Comparison of ENCODE assay signal across 11 mouse cellular contexts in the genomic region with DNA sequence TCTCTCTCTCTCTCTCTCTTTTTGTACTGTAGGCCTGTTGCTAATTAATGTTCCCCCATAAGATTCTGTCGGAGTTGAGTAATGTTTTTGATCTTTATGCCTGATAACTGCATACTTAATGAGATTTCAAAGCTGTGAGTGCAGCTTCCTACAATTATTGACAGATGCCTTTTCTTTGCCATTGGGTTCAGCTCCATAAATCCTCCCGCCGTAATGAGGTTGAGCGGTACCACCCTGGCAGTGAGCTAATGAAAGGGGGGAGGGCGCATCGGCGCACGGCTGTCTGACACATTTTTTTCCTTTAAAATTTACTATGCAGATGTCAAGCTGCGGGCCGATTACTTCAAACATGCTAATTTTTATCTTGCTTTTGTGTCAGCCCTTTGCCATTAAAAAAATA. TPM values are rescaled to one million over a fixed set of nuclear protein-coding genes. Genes with fewer than 3 reads are reported as not detected.
DNase-seq lines count a peak whose midpoint lies in the region; ATAC-seq lines count a peak whose summit lies in the region.
"Had no signal": no experiment of that assay in that cellular context is flagged by ENCODE, and none has a peak within 500 bp of the region (broad histone marks: within the 10 kb centered on the region; RNA-seq: fewer than 3 reads in every experiment).

No protein-coding gene starts in this region.

- DNase-seq in embryo, embryonic 10.5 days (ENCODE audit: low spot score), result peak; percentile 50
- no peak for DNase-seq in hindbrain, embryonic 11.5 days (ENCODE audit: low spot score)
- DNase-seq in midbrain, embryonic 14.5 days, result peak; percentile 72
- no peak for DNase-seq in layer of hippocampus, adult 11-12 months (ENCODE audit: low spot score)
- DNase-seq in layer of hippocampus, postnatal 36 days, result no peak
- DNase-seq in left cerebral cortex, adult 18-20 months (ENCODE audit: low spot score in 2 of 2), result no peak
- DNase-seq: B cell, adult 2 months; gastrocnemius, postnatal 36 days had no signal

- WGBS in heart, embryonic 16.5 days, result 65% methylated on average over 10 of the region's 10 CpGs
- WGBS in heart, embryonic 11.5 days (ENCODE audit: insufficient replicate concordance), result 57% methylated on average over 10 of the region's 10 CpGs
- WGBS in hindbrain, embryonic 11.5 days, result 27% methylated on average over 10 of the region's 10 CpGs
- 13% methylated on average over 10 of the region's 10 CpGs for WGBS in midbrain, embryonic 14.5 days

- peaks cover 6% of the 10 kb centered on the region; the same call in 1 of the 2 replicates for H3K4me1 ChIP-seq in heart, embryonic 16.5 days (ENCODE audit: control insufficient read depth, insufficient read depth, low read length)
- H3K4me1 ChIP-seq in heart, embryonic 11.5 days (ENCODE audit: control insufficient read depth, insufficient read depth, low read length), result peaks cover 12% of the 10 kb centered on the region
- H3K4me1 ChIP-seq in hindbrain, embryonic 11.5 days (replicated peaks; ENCODE audit: control insufficient read depth, insufficient read depth, low read length), result peaks cover 6% of the 10 kb centered on the region; the same call in 1 of the 2 replicates
- H3K4me1 ChIP-seq in midbrain, embryonic 14.5 days (ENCODE audit: control insufficient read depth, insufficient read depth, low read length), result peaks cover 31% of the 10 kb centered on the region

- H3K9ac ChIP-seq in heart, embryonic 16.5 days (ENCODE audit: low read length), result no peak overlapping the region
- H3K9ac ChIP-seq in heart, embryonic 11.5 days (ENCODE audit: low read depth, low read length), result no peak overlapping the region
- no peak overlapping the region for H3K9ac ChIP-seq in hindbrain, embryonic 11.5 days (ENCODE audit: low read depth, low read length)
- H3K9ac ChIP-seq in midbrain, embryonic 14.5 days (replicated peaks; ENCODE audit: low read length), result 0 out of 2 replicates have a peak overlapping the region, but pooled peaks have one; percentile 2

- no peak for ATAC-seq in heart, embryonic 16.5 days (replicated peaks; ENCODE audit: extremely low read depth, insufficient read depth, low FRiP score)
- ATAC-seq in heart, embryonic 11.5 days (replicated peaks; ENCODE audit: insufficient number of reproducible peaks, low FRiP score, low TSS enrichment), result no peak
- ATAC-seq in hindbrain, embryonic 11.5 days (ENCODE audit: low FRiP score), result peak; percentile 45; the same call in 1 of the 2 replicates
- peak; percentile 62; the same call in 1 of the 2 replicates for ATAC-seq in midbrain, embryonic 14.5 days (ENCODE audit: low FRiP score, low TSS enrichment)

- no peaks in the 10 kb centered on the region for H3K9me3 ChIP-seq in heart, embryonic 16.5 days (replicated peaks; ENCODE audit: control insufficient read depth, low read length)
- no peaks in the 10 kb centered on the region for H3K9me3 ChIP-seq in heart, embryonic 11.5 days (replicated peaks; ENCODE audit: control insufficient read depth, low read length)
- H3K9me3 ChIP-seq in hindbrain, embryonic 11.5 days (ENCODE audit: control insufficient read depth, low read length), result no peaks in the 10 kb centered on the region
- H3K9me3 ChIP-seq in midbrain, embryonic 14.5 days (ENCODE audit: control insufficient read depth, low read length), result no peaks in the 10 kb centered on the region

- H3K27me3 ChIP-seq in heart, embryonic 16.5 days (ENCODE audit: control insufficient read depth, insufficient read depth, low read length), result no peaks in the 10 kb centered on the region
- no peaks in the 10 kb centered on the region; the same call in 1 of the 2 replicates for H3K27me3 ChIP-seq in heart, embryonic 11.5 days (ENCODE audit: control insufficient read depth, insufficient read depth, low read length)
- H3K27me3 ChIP-seq in hindbrain, embryonic 11.5 days (ENCODE audit: control insufficient read depth, insufficient read depth, low read length), result no peaks in the 10 kb centered on the region
- H3K27me3 ChIP-seq in midbrain, embryonic 14.5 days (ENCODE audit: control insufficient read depth, insufficient read depth, low read length), result no peaks in the 10 kb centered on the region

- peak overlapping the region; percentile 53; the same call in 1 of the 2 replicates for H3K4me2 ChIP-seq in heart, embryonic 16.5 days (ENCODE audit: low read depth, low read length)
- no peak overlapping the region; the same call in 1 of the 2 replicates for H3K4me2 ChIP-seq in heart, embryonic 11.5 days
- H3K4me2 ChIP-seq in hindbrain, embryonic 11.5 days (replicated peaks; ENCODE audit: low read depth, low read length), result peak overlapping the region; percentile 33
- H3K4me2 ChIP-seq in midbrain, embryonic 14.5 days (ENCODE audit: low read length), result peak overlapping the region; percentile 36

- no peaks in the 10 kb centered on the region for H3K36me3 ChIP-seq in heart, embryonic 16.5 days (ENCODE audit: control insufficient read depth, insufficient read depth)
- no peaks in the 10 kb centered on the region for H3K36me3 ChIP-seq in heart, embryonic 11.5 days (ENCODE audit: control insufficient read depth, insufficient read depth, low read length)
- H3K36me3 ChIP-seq in hindbrain, embryonic 11.5 days (ENCODE audit: control insufficient read depth, insufficient read depth, low read length), result no peaks in the 10 kb centered on the region
- no peaks in the 10 kb centered on the region for H3K36me3 ChIP-seq in midbrain, embryonic 14.5 days (ENCODE audit: control insufficient read depth, insufficient read depth, low read length)

- H3K27ac ChIP-seq in heart, embryonic 16.5 days (ENCODE audit: low read length), result no peak overlapping the region
- H3K27ac ChIP-seq in heart, embryonic 11.5 days (ENCODE audit: low read depth, low read length), result no peak overlapping the region
- peak overlapping the region; percentile 84 for H3K27ac ChIP-seq in hindbrain, embryonic 11.5 days (ENCODE audit: low read depth, low read length)
- no peak overlapping the region for H3K27ac ChIP-seq in midbrain, embryonic 14.5 days (replicated peaks; ENCODE audit: low read depth, low read length)
- H3K27ac ChIP-seq: macrophage had no signal

- H3K4me3 ChIP-seq in heart, embryonic 16.5 days (ENCODE audit: low read length), result no peak overlapping the region
- no peak overlapping the region for H3K4me3 ChIP-seq in heart, embryonic 11.5 days (ENCODE audit: low read depth, low read length)
- no peak overlapping the region for H3K4me3 ChIP-seq in hindbrain, embryonic 11.5 days (ENCODE audit: low read depth, low read length)
- no peak overlapping the region for H3K4me3 ChIP-seq in midbrain, embryonic 14.5 days (replicated peaks; ENCODE audit: low read depth, low read length)

RNA-seq across cellular contexts. Expression of gene Tshz3, which starts 9.3 kb away (rescaled TPM):
- 3.2 and 3.7 TPM in 2 replicates for polyA plus RNA-seq in heart, embryonic 16.5 days (2015; fragmentation: Nextera tagmentation; extraction: Ambion mirVana)
- polyA plus RNA-seq in heart, embryonic 11.5 days (2014; fragmentation: Nextera tagmentation; extraction: Ambion mirVana), result 3.0 and 5.0 TPM in 2 replicates
- 14.4 and 21.3 TPM in 2 replicates for polyA plus RNA-seq in hindbrain, embryonic 11.5 days (2014; fragmentation: Nextera tagmentation; extraction: Ambion mirVana)
- polyA plus RNA-seq in midbrain, embryonic 14.5 days (2014; fragmentation: Nextera tagmentation; extraction: Ambion mirVana), result 13.6 TPM in 2 replicates
- 10 to 100 TPM; 12.4 to 12.9 TPM for total RNA-seq in layer of hippocampus, postnatal 36 days (2021)
- 10 to 100 TPM; 42.9 to 45.6 TPM for total RNA-seq in left cerebral cortex, adult 18-20 months (2021)
- polyA plus RNA-seq: macrophage had no signal

Comparison
In these comparisons a context has a peak if more than half of its experiments do, and no peak if none do; other contexts are left out.
1. ATAC-seq: peak in hindbrain, embryonic 11.5 days (single experiment) and midbrain, embryonic 14.5 days (single experiment); none in heart, embryonic 16.5 days (single experiment) and heart, embryonic 11.5 days (single experiment).
2. DNase-seq: peak in embryo, embryonic 10.5 days (single experiment) and midbrain, embryonic 14.5 days (single experiment); none in hindbrain, embryonic 11.5 days (single experiment), layer of hippocampus, adult 11-12 months (single experiment), layer of hippocampus, postnatal 36 days (0 of 2) and left cerebral cortex, adult 18-20 months (0 of 2).